Comparison of ENCODE assay signal across 9 mouse cellular contexts in genomic region chr7:45568601-45569473, GRCm38 (mm10). TPM values are rescaled to one million over a fixed set of nuclear protein-coding genes. Genes with fewer than 3 reads are reported as not detected.
A peak's percentile ranks its signal among the peaks of the same experiment; 100 is the strongest.
DNase-seq lines count a peak whose midpoint lies in the region; ATAC-seq and TF ChIP-seq lines count a peak whose summit lies in the region.
"Had no signal": no experiment of that assay in that cellular context is flagged by ENCODE, and none has a peak within 500 bp of the region (broad histone marks: within the 10 kb centered on the region; RNA-seq: fewer than 3 reads in every experiment).

No protein-coding gene starts in this region.

- DNase-seq in heart, postnatal 14 days: no peak
- peak; percentile 31 for DNase-seq in G1E (ENCODE audit: low spot score)
- no peak for DNase-seq in forebrain, postnatal 0 days
- no peak for DNase-seq in frontal cortex, adult 2 months (ENCODE audit: extremely low spot score in 1 of 2, low spot score in 1 of 2)
- no peak for DNase-seq in ovary, adult 18-20 months (ENCODE audit: low spot score)
- no peak for DNase-seq in urinary bladder, adult 2 months (ENCODE audit: low spot score)

- intact Hi-C loops in heart, postnatal 14 days (cut with DNase I): no loop called here

- peaks cover 35% of the 10 kb centered on the region for H3K79me2 ChIP-seq in macrophage (ENCODE audit: inconsistent target)

- peak overlapping the region; percentile 86 for H3K4me2 ChIP-seq in heart, embryonic 12.5 days
- peak overlapping the region; percentile 67 for H3K4me2 ChIP-seq in forebrain, postnatal 0 days (ENCODE audit: low read depth)

- peaks cover 34% of the 10 kb centered on the region for H3K4me1 ChIP-seq in heart, embryonic 12.5 days (replicated peaks)
- H3K4me1 ChIP-seq in G1E (ENCODE audit: insufficient read depth, low read depth, low read length): peaks cover 78% of the 10 kb centered on the region
- peaks cover 22% of the 10 kb centered on the region for H3K4me1 ChIP-seq in forebrain, postnatal 0 days (ENCODE audit: insufficient read depth)

- 0 out of 2 replicates have a peak, but pooled peaks have one; percentile 1 for ATAC-seq in heart, embryonic 12.5 days (ENCODE audit: insufficient number of reproducible peaks, low FRiP score)
- peak; percentile 29; the same call in 1 of the 2 replicates for ATAC-seq in G1E (ENCODE audit: extremely low read depth, insufficient number of reproducible peaks, low FRiP score, poor library complexity, severe bottlenecking)
- ATAC-seq in forebrain, postnatal 0 days: no peak

- H3K27ac ChIP-seq in heart, embryonic 12.5 days (ENCODE audit: poor library complexity, severe bottlenecking): peak overlapping the region; percentile 82
- H3K27ac ChIP-seq in forebrain, postnatal 0 days (ENCODE audit: low read depth, low read length): peak overlapping the region; percentile 66
- peak overlapping the region; percentile 24; the same call in 1 of the 2 replicates for H3K27ac ChIP-seq in macrophage

- H3K9me3 ChIP-seq in heart, embryonic 12.5 days (replicated peaks): no peaks in the 10 kb centered on the region
- no peaks in the 10 kb centered on the region for H3K9me3 ChIP-seq in G1E (replicated peaks)
- H3K9me3 ChIP-seq in forebrain, postnatal 0 days (ENCODE audit: low read length): no peaks in the 10 kb centered on the region

- H3K36me3 ChIP-seq in heart, embryonic 12.5 days: no peaks in the 10 kb centered on the region
- H3K36me3 ChIP-seq in G1E (replicated peaks): peaks cover 26% of the 10 kb centered on the region
- no peaks in the 10 kb centered on the region for H3K36me3 ChIP-seq in forebrain, postnatal 0 days (ENCODE audit: insufficient read depth)
- no peaks in the 10 kb centered on the region for H3K36me3 ChIP-seq in macrophage (ENCODE audit: inconsistent target)

- no peak for TF ChIP-seq CTCF in G1E (IDR thresholded peaks at IDR 0.05; ENCODE audit: low read depth, low read length)
- TF ChIP-seq CTCF in forebrain, postnatal 0 days (IDR thresholded peaks at IDR 0.05; ENCODE audit: low read depth): no peak

- peak overlapping the region; percentile 56 for H3K4me3 ChIP-seq in heart, embryonic 12.5 days
- H3K4me3 ChIP-seq in G1E (ENCODE audit: low read depth, low read length) (peak overlapping the region; percentile 65; the same call in 1 of the 2 replicates), macrophage (ENCODE audit: inconsistent target) (peak overlapping the region; percentile 11; the same call in 1 of the 2 replicates)
- H3K4me3 ChIP-seq in forebrain, postnatal 0 days (ENCODE audit: low read depth, low read length): peak overlapping the region; percentile 44

- H3K9ac ChIP-seq in heart, embryonic 12.5 days: peak overlapping the region; percentile 50; the same call in 1 of the 2 replicates
- H3K9ac ChIP-seq in forebrain, postnatal 0 days: no peak overlapping the region

- 66% methylated on average over 10 of the region's 10 CpGs for WGBS in heart, embryonic 12.5 days
- 79% methylated on average over 10 of the region's 10 CpGs for WGBS in forebrain, postnatal 0 days
- 85% methylated on average over 10 of the region's 10 CpGs for WGBS in macrophage (ENCODE audit: missing documents)

- H3K27me3 ChIP-seq in heart, embryonic 12.5 days (replicated peaks): no peaks in the 10 kb centered on the region
- no peaks in the 10 kb centered on the region for H3K27me3 ChIP-seq in G1E (ENCODE audit: insufficient read depth, low read length)
- no peaks in the 10 kb centered on the region for H3K27me3 ChIP-seq in forebrain, postnatal 0 days (ENCODE audit: insufficient read depth, low read length)

RNA-seq across cellular contexts. Expression of gene Bcat2, which starts 1.1 kb away (rescaled TPM):
- 64.7 and 66.6 TPM in 2 replicates for polyA plus RNA-seq in heart, embryonic 12.5 days (2016; fragmentation: Nextera tagmentation; extraction: Ambion mirVana)
- 10 to 100 TPM; 85.5 to 94.6 TPM for total RNA-seq in heart, postnatal 14 days (2021)
- total RNA-seq in G1E (2014; fragmentation: Nextera tagmentation) (149 and 178 TPM in 2 replicates), G1E (2017) (45.9 and 47.0 TPM in 2 replicates)
- polyA plus RNA-seq in G1E (2012) (73.1 and 114 TPM in 2 replicates), macrophage (2018) (31.4 to 52.8 TPM (median 38.5 TPM) in 3 replicates)
- 13.7 and 14.2 TPM in 2 replicates for total RNA-seq in forebrain, postnatal 0 days (2014; rRNA removed)
- 17.7 and 20.2 TPM in 2 replicates for polyA plus RNA-seq in forebrain, postnatal 0 days (2015; fragmentation: Nextera tagmentation; extraction: Ambion mirVana)
- total RNA-seq in macrophage (2018; cell fraction: chromatin; rRNA removed): 10 to 100 TPM; 20.0 to 99.2 (median 54.1) TPM
- 10 to 100 TPM; 32.6 to 70.4 (median 51.1) TPM for total RNA-seq in macrophage (2018; cell fraction: cytosol; rRNA removed)
- 10 to 100 TPM; 26.7 to 83.3 (median 51.8) TPM for total RNA-seq in macrophage (2018; cell fraction: nucleus; rRNA removed)
- 22.6 and 23.2 TPM in 2 replicates for polyA plus RNA-seq in frontal cortex, adult 2 months (2012; rRNA removed)
- polyA plus RNA-seq in urinary bladder, adult 2 months (2012; rRNA removed): 48.1 and 58.5 TPM in 2 replicates

RNA-seq across cellular contexts. Expression of gene Hsd17b14, which starts 14.1 kb away (rescaled TPM):
- polyA plus RNA-seq in heart, embryonic 12.5 days (2016; fragmentation: Nextera tagmentation; extraction: Ambion mirVana): 0.64 and 0.70 TPM in 2 replicates
- under 1 TPM; 0.19 to 0.39 TPM for total RNA-seq in heart, postnatal 14 days (2021)
- total RNA-seq in G1E (2014; fragmentation: Nextera tagmentation): 34.9 and 44.8 TPM in 2 replicates
- total RNA-seq in G1E (2017): 8.2 and 14.5 TPM in 2 replicates
- polyA plus RNA-seq in G1E (2012): 5.1 and 6.0 TPM in 2 replicates
- total RNA-seq in forebrain, postnatal 0 days (2014; rRNA removed): not detected in 2 replicates
- polyA plus RNA-seq in forebrain, postnatal 0 days (2015; fragmentation: Nextera tagmentation; extraction: Ambion mirVana): 0.13 and 0.63 TPM in 2 replicates
- total RNA-seq in macrophage (2018; cell fraction: chromatin; rRNA removed): 10 to 100 TPM in 1 of 26 experiments, 1 to 10 TPM in 6, under 1 TPM in 2, not detected in 17; 0.69 to 13.0 (median 2.7) TPM
- total RNA-seq in macrophage (2018; cell fraction: cytosol; rRNA removed): 1 to 10 TPM; 1.4 to 7.1 (median 2.7) TPM
- total RNA-seq in macrophage (2018; cell fraction: nucleus; rRNA removed): 1 to 10 TPM in 10 of 26 experiments, under 1 TPM in 8, not detected in 8; 0.40 to 5.7 (median 1.1) TPM
- polyA plus RNA-seq in macrophage (2018): 0.78 to 5.8 TPM (median 1.3 TPM) in 3 replicates
- 0.34 and 0.53 TPM in 2 replicates for polyA plus RNA-seq in frontal cortex, adult 2 months (2012; rRNA removed)
- polyA plus RNA-seq in urinary bladder, adult 2 months (2012; rRNA removed): 23.3 and 24.5 TPM in 2 replicates
- total RNA-seq: hematopoietic stem cell, adult 5-6 weeks had no signal

RNA-seq across cellular contexts. Expression of gene Plekha4, which starts 42.7 kb away (rescaled TPM):
- 0.57 and 0.68 TPM in 2 replicates for polyA plus RNA-seq in heart, embryonic 12.5 days (2016; fragmentation: Nextera tagmentation; extraction: Ambion mirVana)
- 1 to 10 TPM; 1.9 to 2.1 TPM for total RNA-seq in heart, postnatal 14 days (2021)
- 1.5 and 1.7 TPM in 2 replicates for total RNA-seq in G1E (2014; fragmentation: Nextera tagmentation)
- total RNA-seq in G1E (2017): 0.70 and 2.8 TPM in 2 replicates
- 1.2 and 1.3 TPM in 2 replicates for polyA plus RNA-seq in G1E (2012)
- total RNA-seq in forebrain, postnatal 0 days (2014; rRNA removed): 1.2 and 2.9 TPM in 2 replicates
- 1.2 and 1.8 TPM in 2 replicates for polyA plus RNA-seq in forebrain, postnatal 0 days (2015; fragmentation: Nextera tagmentation; extraction: Ambion mirVana)
- total RNA-seq in macrophage (2018; cell fraction: chromatin; rRNA removed): 10 to 100 TPM in 4 of 26 experiments, 1 to 10 TPM in 22; 1.5 to 53.4 (median 6.1) TPM
- total RNA-seq in macrophage (2018; cell fraction: cytosol; rRNA removed): 1 to 10 TPM in 4 of 26 experiments, under 1 TPM in 22; 0.28 to 1.7 (median 0.69) TPM
- 10 to 100 TPM in 3 of 26 experiments, 1 to 10 TPM in 23; 1.0 to 29.3 (median 5.1) TPM for total RNA-seq in macrophage (2018; cell fraction: nucleus; rRNA removed)
- 0.04 to 1.5 TPM (median 0.68 TPM) in 3 replicates for polyA plus RNA-seq in macrophage (2018)
- 5.4 and 8.5 TPM in 2 replicates for polyA plus RNA-seq in frontal cortex, adult 2 months (2012; rRNA removed)
- 11.7 and 14.3 TPM in 2 replicates for polyA plus RNA-seq in urinary bladder, adult 2 months (2012; rRNA removed)

RNA-seq across cellular contexts. Expression of gene Ppp1r15a, which starts 42.8 kb away (rescaled TPM):
- polyA plus RNA-seq in heart, embryonic 12.5 days (2016; fragmentation: Nextera tagmentation; extraction: Ambion mirVana): 33.7 and 35.2 TPM in 2 replicates
- 10 to 100 TPM; 21.7 to 32.8 TPM for total RNA-seq in heart, postnatal 14 days (2021)
- total RNA-seq in G1E (2014; fragmentation: Nextera tagmentation): 57.6 and 75.0 TPM in 2 replicates
- total RNA-seq in G1E (2017): 67.9 and 80.2 TPM in 2 replicates
- 56.8 and 62.3 TPM in 2 replicates for polyA plus RNA-seq in G1E (2012)
- total RNA-seq in forebrain, postnatal 0 days (2014; rRNA removed): 17.1 and 23.8 TPM in 2 replicates
- polyA plus RNA-seq in forebrain, postnatal 0 days (2015; fragmentation: Nextera tagmentation; extraction: Ambion mirVana): 23.9 and 26.3 TPM in 2 replicates
- 1,000 to 10,000 TPM in 2 of 26 experiments, 100 to 1,000 TPM in 17, 10 to 100 TPM in 7; 25.4 to 2,234 (median 205) TPM for total RNA-seq in macrophage (2018; cell fraction: chromatin; rRNA removed)
- 1,000 to 10,000 TPM in 8 of 26 experiments, 100 to 1,000 TPM in 12, 10 to 100 TPM in 6; 42.6 to 2,483 (median 506) TPM for total RNA-seq in macrophage (2018; cell fraction: cytosol; rRNA removed)
- total RNA-seq in macrophage (2018; cell fraction: nucleus; rRNA removed): 1,000 to 10,000 TPM in 8 of 26 experiments, 100 to 1,000 TPM in 14, 10 to 100 TPM in 4; 38.1 to 2,404 (median 797) TPM
- polyA plus RNA-seq in macrophage (2018): 21.4 to 32.3 TPM (median 27.6 TPM) in 3 replicates
- 19.9 and 20.3 TPM in 2 replicates for polyA plus RNA-seq in frontal cortex, adult 2 months (2012; rRNA removed)
- 27.8 and 30.5 TPM in 2 replicates for polyA plus RNA-seq in urinary bladder, adult 2 months (2012; rRNA removed)

RNA-seq across cellular contexts. Expression of gene Fgf21, which starts 46.5 kb away (rescaled TPM):
- polyA plus RNA-seq in heart, embryonic 12.5 days (2016; fragmentation: Nextera tagmentation; extraction: Ambion mirVana): not detected in 2 replicates
- total RNA-seq in heart, postnatal 14 days (2021): not detected
- total RNA-seq in G1E (2014; fragmentation: Nextera tagmentation) (not detected in 2 replicates), G1E (2017) (0.16 TPM in 1 of 2 replicates, not detected in the other)
- polyA plus RNA-seq in G1E (2012) (not detected in 2 replicates), macrophage (2018) (not detected in 3 replicates)
- total RNA-seq in forebrain, postnatal 0 days (2014; rRNA removed): not detected in 2 replicates
- polyA plus RNA-seq in forebrain, postnatal 0 days (2015; fragmentation: Nextera tagmentation; extraction: Ambion mirVana): not detected in 2 replicates
- total RNA-seq in macrophage (2018; cell fraction: chromatin; rRNA removed): not detected
- total RNA-seq in macrophage (2018; cell fraction: cytosol; rRNA removed): not detected
- not detected for total RNA-seq in macrophage (2018; cell fraction: nucleus; rRNA removed)
- polyA plus RNA-seq in frontal cortex, adult 2 months (2012; rRNA removed): not detected in 2 replicates
- polyA plus RNA-seq in urinary bladder, adult 2 months (2012; rRNA removed): not detected in 2 replicates
- total RNA-seq: hematopoietic stem cell, adult 5-6 weeks had no signal

Comparison
In these comparisons a context has a peak if more than half of its experiments do, and no peak if none do; other contexts are left out.
1. H3K27ac ChIP-seq: peak in every context shown above with its lines; median percentile 82 in heart, embryonic 12.5 days; 66 in forebrain, postnatal 0 days; 24 in macrophage.
2. H3K4me3 ChIP-seq: peak in every context shown above with its lines; median percentile 65 in G1E; 56 in heart, embryonic 12.5 days; 44 in forebrain, postnatal 0 days; 11 in macrophage.